Mouse (Mus musculus) midbrain, postnatal 0 days (tissue): ENCODE measurements around the gene Tnfrsf14. TPM values are rescaled to one million over a fixed set of nuclear protein-coding genes. Genes with fewer than 3 reads are reported as not detected.

ENCODE experiments used
- ATAC-seq: fragments of 200-750 bp; cut with Nextera tagmentation; 2 replicates; pipeline ENCODE4 v1.8.0; 2017; ENCODE audit warnings: moderate number of reproducible peaks, mild to moderate bottlenecking, moderate TSS enrichment, moderate library complexity; ENCODE audit not compliant: low FRiP score
- DNase-seq: peaks from one replicate; pipeline ENCODE4 v3.0.0-alpha.2; 2015; ENCODE audit warnings: low spot score
- H3K27ac ChIP-seq: fragments of 300-500 bp; sonication (generic); 2 replicates; pipeline ENCODE4 v1.5.1; 2014; ENCODE audit warnings: low read depth, mild to moderate bottlenecking, low read length, mixed read lengths
- H3K27me3 ChIP-seq: fragments of 300-500 bp; sonication (generic); 2 replicates; pipeline ENCODE4 v1.6.1; 2014; ENCODE audit warnings: low read length, control low read depth, mixed read lengths; ENCODE audit not compliant: insufficient read depth
- H3K36me3 ChIP-seq: fragments of 300-500 bp; sonication (generic); 2 replicates; pipeline ENCODE4 v1.6.1; 2014; ENCODE audit warnings: low read length, control low read depth, mixed read lengths; ENCODE audit not compliant: insufficient read depth
- H3K4me1 ChIP-seq: fragments of 300-500 bp; sonication (generic); 2 replicates; pipeline ENCODE4 v1.6.1; 2014; ENCODE audit warnings: mild to moderate bottlenecking, control low read depth, antibody characterized with exemption, low read length, mixed read lengths; ENCODE audit not compliant: insufficient read depth
- H3K4me2 ChIP-seq: fragments of 300-500 bp; sonication (generic); 2 replicates; pipeline ENCODE4 v1.6.1; 2014; ENCODE audit warnings: low read depth, mild to moderate bottlenecking, low read length, mixed read lengths; ENCODE audit not compliant: poor library complexity, severe bottlenecking
- H3K4me3 ChIP-seq: fragments of 300-500 bp; sonication (generic); 2 replicates; pipeline ENCODE4 v1.5.1; 2014; ENCODE audit warnings: low read depth, mild to moderate bottlenecking, low read length, moderate library complexity
- H3K9ac ChIP-seq: fragments of 300-500 bp; sonication (generic); replicated peaks from 2 replicates; pipeline ENCODE4 v1.6.1; 2014; ENCODE audit warnings: mild to moderate bottlenecking, low read length, moderate library complexity, mixed read lengths; ENCODE audit not compliant: poor library complexity, severe bottlenecking
- H3K9me3 ChIP-seq: fragments of 300-500 bp; sonication (generic); 2 replicates; pipeline ENCODE4 v1.6.1; 2016; ENCODE audit warnings: low read length, control low read depth
- CTCF ChIP-seq: IDR thresholded peaks from 2 replicates; pipeline ENCODE4 v1.5.1; 2016; ENCODE audit warnings: antibody characterized with exemption, mild to moderate bottlenecking
- WGBS: fragments of 180-500 bp; shearing (Covaris S2); extraction: QIAGEN DNeasy Blood & Tissue Kit; methylation state at CpG from one replicate; pipeline ENCODE4 v1.1.7; 2014; 5-methylcytosine and 5-hydroxymethylcytosine counted together
- polyA plus RNA-seq: library from polyadenylated mRNA; unstranded; fragments of >200 nt; fragmentation: Nextera tagmentation; extraction: Ambion mirVana; gene quantifications from 2 replicates; pipeline ENCODE4 v1.2.1, GENCODE M21; 2015
- total RNA-seq: library from RNA; depleted of rRNA; stranded (reverse); fragments of >200 nt; gene quantifications from 2 replicates; pipeline ENCODE4 v1.2.3, GENCODE M21; 2014

The Tnfrsf14 gene
- total and polyA plus RNA-seq, 2 experiments from 2014 or later: 1.1 TPM; not detected in 1

GRCm38 (mm10) chr4:154908490-154908889 is 19.9 kb downstream of the Tnfrsf14 start:
- Histone ChIP-seq H3K27me3 (no peaks in the 10 kb centered on the region), H3K27ac (no peak overlapping the region), H3K36me3 (no peaks in the 10 kb centered on the region), H3K9me3 (no peaks in the 10 kb centered on the region), H3K9ac (no peak overlapping the region), H3K4me1 (no peaks in the 10 kb centered on the region), H3K4me2 (no peak overlapping the region), H3K4me3 (no peak overlapping the region)
- TF ChIP-seq CTCF: no peak
- WGBS: 87% methylated on average over 5 of the region's 5 CpGs
- no peak for DNase-seq
- no peak for ATAC-seq

GRCm38 (mm10) chr4:154907833-154908232 is 20.5 kb downstream of the Tnfrsf14 start:
- DNase-seq (peak; percentile 82), ATAC-seq (no peak)
- TF ChIP-seq CTCF: peak; percentile 88
- Histone ChIP-seq H3K36me3 (no peaks in the 10 kb centered on the region), H3K9ac (no peak overlapping the region), H3K4me1 (no peaks in the 10 kb centered on the region), H3K27ac (no peak overlapping the region), H3K4me2 (no peak overlapping the region), H3K9me3 (no peaks in the 10 kb centered on the region), H3K27me3 (no peaks in the 10 kb centered on the region), H3K4me3 (no peak overlapping the region)
- WGBS: 35% methylated on average over 17 of the region's 17 CpGs

- WGBS: 7% methylated on average over 16 of the region's 16 CpGs
- TF ChIP-seq CTCF: no peak
- ATAC-seq: peak; percentile 90
Measured at GRCm38 (mm10) chr4:154904185-154905071, 23.9 kb downstream of the Tnfrsf14 start.

GRCm38 (mm10) chr4:154902371-154902770 is 26.0 kb downstream of the Tnfrsf14 start:
- Histone ChIP-seq H3K9me3 (no peaks in the 10 kb centered on the region), H3K4me1 (peaks cover 9% of the 10 kb centered on the region), H3K9ac (no peak overlapping the region), H3K4me2 (no peak overlapping the region), H3K36me3 (no peaks in the 10 kb centered on the region), H3K27me3 (no peaks in the 10 kb centered on the region), H3K27ac (no peak overlapping the region), H3K4me3 (no peak overlapping the region)
- ATAC-seq (no peak), DNase-seq (no peak)
- TF ChIP-seq CTCF: no peak
- WGBS: 85% methylated on average over 2 of the region's 2 CpGs

More at GRCm38 (mm10) chr4:154904185-154905071, 23.9 kb downstream of the Tnfrsf14 start:
- no peak overlapping the region for H3K9ac ChIP-seq
- no peaks in the 10 kb centered on the region for H3K9me3 ChIP-seq
- peak overlapping the region; percentile 37 for H3K4me2 ChIP-seq
- no peaks in the 10 kb centered on the region for H3K4me1 ChIP-seq
- H3K36me3 ChIP-seq: no peaks in the 10 kb centered on the region
- H3K27me3 ChIP-seq: no peaks in the 10 kb centered on the region
- peak; percentile 88 for DNase-seq
- H3K27ac ChIP-seq: no peak overlapping the region
- peak overlapping the region; percentile 22 for H3K4me3 ChIP-seq

- ATAC-seq: peak; percentile 94
- no peaks in the 10 kb centered on the region for H3K9me3 ChIP-seq
- H3K4me1 ChIP-seq: peaks cover 16% of the 10 kb centered on the region
- 3% methylated on average over 43 of the region's 43 CpGs for WGBS
- H3K27ac ChIP-seq: peak within 1 kb of the TSS; percentile 75
- peak within 1 kb of the TSS; percentile 68 for H3K9ac ChIP-seq
- H3K4me2 ChIP-seq: peak within 1 kb of the TSS; percentile 93
- H3K36me3 ChIP-seq: no peaks in the 10 kb centered on the region
- peak; percentile 38; the same call in 1 of the 2 replicates for TF ChIP-seq CTCF
- DNase-seq: peak; percentile 95
- no peaks in the 10 kb centered on the region for H3K27me3 ChIP-seq
- H3K4me3 ChIP-seq: peak within 1 kb of the TSS; percentile 57
Measured at GRCm38 (mm10) chr4:154898506-154899446, 29.6 kb downstream of the Tnfrsf14 start, which contains the start of gene Fam213b. TSS of gene Fam213b (minus strand) at chr4:154899135.
